Mouse (Mus musculus): ENCODE measurements at regions not wholly inside any gene's neighbourhood (a gene's known extent, or its start where the extent isn't known, plus 50 kb on each side); places are given as distances from the start of the nearest gene placed in this dataset.
A peak's percentile ranks its signal among the peaks of the same experiment; 100 is the strongest.

DNA sequence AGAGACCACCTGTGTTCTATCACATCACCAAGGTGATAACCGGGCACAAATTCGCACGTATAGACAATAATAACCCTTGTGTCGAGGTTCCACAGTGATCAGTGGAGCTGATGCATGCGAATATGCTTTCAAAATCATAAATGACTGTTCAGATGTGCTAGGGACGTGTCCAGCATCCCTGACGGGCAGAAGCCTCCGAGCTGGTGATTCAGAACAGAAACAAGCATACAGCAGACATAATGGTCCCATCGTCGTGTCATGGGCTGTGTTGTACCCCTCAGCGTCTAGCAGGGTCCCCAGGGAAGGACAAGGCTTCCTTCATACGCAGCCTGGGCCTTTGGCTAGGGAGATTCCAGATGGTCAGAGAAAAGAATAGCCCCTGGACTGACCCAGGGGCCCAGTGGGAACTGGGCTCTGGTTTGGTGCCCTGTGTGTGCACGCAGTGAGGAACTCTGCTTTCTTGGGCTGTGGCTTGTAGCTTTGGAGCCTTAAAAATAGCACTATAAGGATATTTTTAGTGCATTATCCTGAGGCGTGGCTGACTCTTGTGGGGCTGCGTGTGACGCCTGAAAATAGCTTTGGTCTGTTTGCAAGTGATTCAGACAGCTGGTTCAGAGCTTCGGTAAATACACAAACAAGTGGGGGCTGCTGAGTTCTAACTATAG lies 137.3 kb downstream of the Fam43a start:
- DNase-seq, result no peak

DNA sequence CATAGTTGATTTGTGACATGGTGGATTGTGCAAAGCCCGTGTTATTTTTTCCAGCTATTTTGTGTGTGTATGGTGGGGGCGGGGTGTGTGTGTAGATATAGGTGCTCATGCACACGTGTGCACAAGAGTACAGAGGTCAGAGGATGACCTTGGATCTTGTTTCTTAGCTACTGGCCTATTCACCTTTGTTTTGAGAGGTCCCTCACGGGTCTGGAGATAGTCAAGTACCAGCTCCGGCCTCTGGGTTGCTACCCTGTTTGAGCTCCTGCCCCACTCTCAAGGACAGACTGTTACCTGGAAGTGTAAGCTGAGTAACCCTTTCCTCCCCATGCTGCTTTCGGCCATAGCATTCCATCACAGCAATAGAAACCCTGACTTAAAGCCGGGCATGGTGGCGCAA lies 138.0 kb downstream of the Fam43a start:
- no peak for DNase-seq

- DNase-seq, result no peak
These were observed 140.1 kb downstream of the Fam43a start for GRCm38 (mm10) chr16:30739651-30740050.

- no peak for DNase-seq
These were observed 141.7 kb downstream of the Fam43a start for GRCm38 (mm10) chr16:30741192-30741591.

DNA sequence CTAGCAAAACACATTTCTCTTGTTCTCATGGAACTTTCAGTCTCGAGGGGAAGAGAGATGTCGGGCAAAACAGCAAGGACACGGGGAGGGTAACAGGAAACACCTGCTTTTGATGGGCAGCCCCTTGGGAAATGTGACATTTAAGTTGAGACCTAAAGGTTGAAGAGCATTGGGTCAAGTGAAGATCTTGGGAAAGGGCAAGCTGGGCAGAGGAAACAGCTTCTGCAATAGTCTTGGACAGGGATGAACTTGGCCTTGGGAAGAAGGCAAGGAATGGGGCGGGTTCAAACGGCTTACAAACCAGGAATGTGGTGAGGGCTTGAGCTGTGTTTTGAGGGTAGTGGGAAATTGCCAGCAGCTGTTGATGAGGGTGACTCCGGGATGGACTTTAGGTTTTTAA lies 143.0 kb downstream of the Fam43a start:
- peak in 1 of 2 experiments; percentile 24 for DNase-seq

- no peak for DNase-seq
These were observed 144.0 kb downstream of the Fam43a start for GRCm38 (mm10) chr16:30743566-30743965.

DNA sequence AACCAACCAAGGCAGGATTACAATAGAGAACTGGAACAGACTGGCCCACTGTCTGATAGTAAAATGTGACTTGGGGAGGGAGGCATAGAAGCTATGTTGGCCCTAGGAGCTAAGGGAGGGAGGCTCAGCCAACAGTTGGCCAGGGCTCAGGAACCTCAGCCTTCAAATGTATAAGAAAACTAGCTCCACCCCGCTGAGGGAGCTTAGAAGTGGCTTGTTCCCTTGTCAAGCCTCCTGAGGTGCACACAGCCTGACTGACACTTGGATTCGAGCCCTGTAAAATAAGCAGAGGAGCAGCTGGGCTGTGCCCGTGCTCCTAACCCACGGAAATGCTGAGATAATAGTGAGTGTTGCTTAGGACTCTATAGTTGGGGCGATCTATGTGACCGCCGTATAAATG lies 144.7 kb downstream of the Fam43a start:
- no peak for DNase-seq

GRCm38 (mm10) chr16:30745598-30746181 lies 146.2 kb downstream of the Fam43a start:
- peak; percentile 17 to 43 for DNase-seq

DNA sequence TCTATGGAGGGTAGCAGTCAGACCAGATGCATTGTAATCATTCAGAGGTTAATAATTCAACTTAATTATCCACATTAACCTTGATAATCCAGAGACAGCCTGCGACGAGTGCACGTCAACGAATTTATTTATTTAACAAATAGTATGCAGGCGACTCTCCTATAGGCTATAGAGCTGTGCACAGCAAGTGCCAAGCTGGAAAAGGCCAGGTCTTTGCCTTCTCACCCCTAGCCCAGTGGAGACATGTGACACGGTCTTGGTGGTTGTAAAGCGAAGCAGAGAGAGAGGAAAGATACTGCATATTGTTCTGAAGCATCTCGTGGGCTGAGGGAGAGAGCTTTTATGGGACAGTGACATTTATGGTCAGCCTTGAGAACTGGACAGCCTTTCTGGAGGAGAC lies 146.7 kb downstream of the Fam43a start:
- DNase-seq, result peak in 1 of 2 experiments; percentile 18

DNA sequence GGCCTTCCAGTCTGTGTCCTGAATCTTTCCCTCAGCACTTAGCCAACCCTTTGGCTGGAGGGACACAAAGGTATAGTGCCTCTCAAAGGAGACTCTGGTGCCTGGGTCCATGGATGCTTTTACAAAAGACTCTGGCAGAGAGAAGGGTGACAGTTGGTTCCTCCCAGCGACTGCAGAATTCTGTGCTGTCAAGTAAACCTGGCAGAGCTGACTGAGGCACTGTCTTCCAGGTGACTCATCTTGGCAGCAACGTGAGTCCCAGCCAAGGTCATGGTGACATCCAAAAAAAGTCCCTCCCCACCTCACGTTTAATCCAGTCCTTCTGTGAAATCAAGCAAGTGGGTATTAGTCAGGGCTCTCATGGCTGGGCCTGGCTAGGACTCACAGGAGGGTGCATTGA lies 150.3 kb downstream of the Fam43a start:
- peak; percentile 50 to 63 for DNase-seq

DNA sequence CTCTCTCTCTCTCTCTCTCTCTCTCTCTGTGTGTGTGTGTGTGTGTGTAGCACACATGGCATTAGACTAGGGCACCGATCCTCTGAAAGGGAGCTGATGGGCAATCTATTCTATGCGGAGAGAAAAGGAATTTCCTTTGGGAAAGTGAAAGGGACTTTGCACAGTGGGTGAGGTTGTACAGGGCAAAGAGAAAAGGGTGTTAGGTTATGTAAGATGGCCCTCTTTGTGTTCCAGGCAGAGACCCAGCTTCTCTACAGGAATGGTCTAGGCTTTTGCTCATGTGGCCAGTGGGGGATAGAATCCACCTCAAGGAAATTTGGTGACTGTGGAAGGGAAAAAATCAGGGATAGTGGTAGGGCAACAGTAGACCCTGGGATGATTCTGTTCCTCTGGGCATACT lies 156.2 kb downstream of the Fam43a start:
- DNase-seq, result no peak

DNA sequence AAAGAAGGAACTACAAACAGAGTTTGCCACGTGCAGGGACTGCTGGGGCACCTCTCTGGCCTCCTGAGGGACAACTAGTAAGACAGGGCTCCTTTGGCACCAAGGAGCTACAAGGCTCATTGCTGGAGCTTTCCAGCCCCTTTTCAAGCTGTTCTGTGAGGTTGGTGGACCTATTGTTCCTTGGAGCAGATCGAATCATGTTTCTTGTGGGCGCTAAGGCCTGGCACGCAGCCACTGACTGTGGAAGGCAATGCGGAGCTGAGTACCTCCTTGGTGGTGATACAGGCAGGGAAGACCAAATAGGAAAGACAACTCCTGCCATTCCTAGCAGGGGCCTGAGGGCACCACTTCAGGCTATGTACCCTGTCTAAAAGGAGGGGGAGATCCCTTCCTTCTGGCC lies 157.2 kb downstream of the Fam43a start:
- no peak for DNase-seq

DNA sequence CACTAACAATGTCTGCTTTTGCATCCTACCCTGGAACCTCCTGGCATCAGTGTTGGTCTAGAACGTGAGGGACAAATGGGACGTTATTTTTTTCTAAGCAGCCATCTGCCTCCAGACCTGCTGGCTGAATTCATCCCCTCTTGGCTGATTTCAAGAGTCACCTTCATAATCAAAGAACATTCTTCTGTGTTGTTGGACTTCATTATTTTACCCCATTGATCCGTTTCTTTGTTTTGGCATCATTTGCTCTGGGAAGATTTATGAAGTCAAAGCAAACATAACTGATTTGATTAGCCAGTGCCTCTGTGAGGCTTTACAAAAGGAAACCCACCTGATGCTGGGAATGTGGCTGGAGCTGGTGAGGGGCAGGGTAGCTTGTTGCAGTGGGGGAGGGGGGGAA lies 158.0 kb downstream of the Fam43a start:
- no peak for DNase-seq

DNA sequence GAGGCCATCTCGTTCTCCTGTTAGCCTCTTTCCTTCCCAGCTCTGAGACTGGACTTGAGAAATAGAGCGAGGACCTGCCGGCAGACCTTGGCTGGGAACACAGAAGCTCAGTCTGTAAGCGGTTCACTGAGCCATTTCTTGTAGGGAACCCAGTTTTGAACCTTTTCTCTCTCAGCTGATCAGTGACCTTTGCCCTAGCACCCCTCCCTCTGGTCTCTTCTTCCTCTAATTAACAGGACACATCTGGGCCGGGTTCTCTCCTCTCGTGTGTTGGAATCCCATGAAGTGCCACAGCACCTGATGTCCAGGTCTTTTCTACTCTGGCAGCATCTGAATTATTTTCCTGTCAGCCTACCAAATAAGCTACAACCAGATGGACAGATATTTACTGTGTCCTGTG lies 158.5 kb downstream of the Fam43a start:
- no peak for DNase-seq

GRCm38 (mm10) chr16:30759503-30759902 lies 160.0 kb downstream of the Fam43a start:
- no peak for DNase-seq

- DNase-seq, result no peak
These were observed 161.7 kb downstream of the Fam43a start for GRCm38 (mm10) chr16:30761201-30761710.

GRCm38 (mm10) chr16:30762898-30763595 lies 163.5 kb downstream of the Fam43a start:
- no peak for DNase-seq

DNA sequence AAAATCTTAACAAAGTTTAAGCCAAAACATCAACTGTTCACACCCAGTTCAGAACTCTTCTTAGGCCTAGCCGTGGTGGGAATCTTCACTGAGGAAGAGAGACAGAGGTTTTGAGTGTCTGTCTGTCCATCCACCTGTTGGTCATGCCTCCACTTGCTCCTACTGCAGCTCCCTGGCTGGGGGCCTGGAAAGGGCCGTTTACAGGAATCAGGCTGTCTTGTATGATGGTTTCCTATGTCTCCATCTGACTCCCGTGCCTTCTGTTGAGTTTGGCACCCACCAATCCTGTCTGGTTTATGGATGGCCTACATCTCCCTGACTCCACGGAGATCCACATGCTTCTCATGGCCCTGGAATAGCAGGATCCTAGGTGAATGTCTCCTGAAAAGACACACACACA lies 166.1 kb downstream of the Fam43a start:
- no peak for DNase-seq

- DNase-seq, result peak in 1 of 2 experiments; percentile 56
These were observed 169.5 kb downstream of the Fam43a start for GRCm38 (mm10) chr16:30769007-30769442.

DNA sequence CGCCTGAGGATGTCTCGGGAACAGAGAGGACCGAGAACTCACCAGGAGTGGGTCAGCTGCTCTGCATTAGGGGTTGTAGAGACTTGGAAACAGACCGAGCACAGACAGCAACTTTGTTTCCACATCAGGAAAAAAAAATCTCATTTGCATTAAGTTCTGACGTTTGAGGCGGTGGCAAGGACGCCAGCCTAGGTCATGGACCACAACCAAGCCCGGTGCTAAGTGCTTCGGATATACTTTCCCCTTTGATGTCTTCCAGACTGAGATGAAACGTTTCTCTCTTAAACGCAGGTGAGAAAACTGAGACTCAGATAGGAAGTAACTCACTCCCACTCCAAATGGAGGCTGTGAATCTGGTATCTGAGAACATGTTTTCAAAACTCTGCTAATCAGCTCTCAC lies 169.9 kb downstream of the Fam43a start:
- DNase-seq, result no peak

DNA sequence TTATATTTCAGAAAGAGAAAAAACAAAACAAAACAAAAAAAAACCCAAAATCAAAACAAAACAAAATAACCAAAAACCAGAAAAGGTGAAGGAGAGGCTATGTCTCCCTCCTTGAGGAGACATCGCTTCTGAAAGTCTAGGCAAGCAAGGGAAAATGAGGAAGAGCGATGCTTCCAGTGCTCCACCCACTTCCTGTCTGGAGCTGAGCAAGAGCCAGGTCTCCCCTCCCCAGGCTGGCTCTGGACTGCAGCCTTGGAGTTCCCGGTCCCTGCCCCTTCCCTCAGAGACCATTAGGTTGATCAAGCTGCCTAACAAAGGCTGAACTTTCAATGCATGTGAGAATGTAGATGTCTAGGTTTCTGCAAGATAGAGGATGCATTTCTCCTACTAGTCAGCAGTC lies 173.3 kb downstream of the Fam43a start:
- DNase-seq, result peak in 1 of 2 experiments; percentile 50

DNA sequence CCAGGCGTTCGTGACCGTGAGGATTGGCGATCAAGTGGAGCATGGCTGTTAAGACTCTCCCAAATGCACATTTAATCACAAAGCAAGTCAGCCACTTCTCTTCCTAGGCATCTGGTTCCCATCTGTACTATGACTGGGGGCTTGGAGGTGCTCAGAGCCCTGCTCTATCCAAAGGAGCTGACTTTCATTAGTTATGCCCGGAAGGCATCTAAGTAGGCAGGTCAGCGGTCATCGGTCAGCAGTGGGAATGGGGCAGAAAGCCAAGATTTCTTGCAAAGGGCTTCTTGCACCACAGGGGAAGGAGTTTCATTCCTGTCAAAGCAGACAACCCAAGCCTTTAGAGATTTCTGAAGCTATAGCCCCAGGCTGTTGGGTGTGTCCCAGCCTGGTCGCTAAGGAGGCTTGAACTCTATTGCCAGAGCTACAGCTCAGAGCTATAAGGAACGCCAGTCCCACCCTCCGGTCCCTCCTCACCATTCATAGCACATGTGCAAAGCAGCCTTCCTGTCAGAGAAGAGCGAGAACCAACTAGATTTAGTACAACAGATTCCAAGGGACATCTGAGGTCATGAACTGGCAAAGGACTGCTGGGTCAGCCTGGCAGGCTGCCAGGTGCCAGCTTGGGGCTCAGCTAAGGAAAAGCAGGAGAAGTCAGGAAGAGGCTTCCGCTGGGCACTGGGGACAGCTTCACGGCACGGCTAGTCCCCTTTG lies 175.6 kb downstream of the Fam43a start:
- DNase-seq, result peak; percentile 64 to 69
